Comparison of ENCODE assay signal across 9 mouse cellular contexts in genomic region chr13:109343596-109343995, GRCm38 (mm10).
DNase-seq lines count a peak whose midpoint lies in the region; ATAC-seq and TF ChIP-seq lines count a peak whose summit lies in the region.
"Had no signal": no experiment of that assay in that cellular context is flagged by ENCODE, and none has a peak within 500 bp of the region (broad histone marks: within the 10 kb centered on the region; RNA-seq: fewer than 3 reads in every experiment).

No protein-coding gene starts in this region.

- H3K27me3 ChIP-seq in forebrain, embryonic 15.5 days: no peaks in the 10 kb centered on the region
- H3K27me3 ChIP-seq in hindbrain, embryonic 11.5 days (ENCODE audit: control insufficient read depth, insufficient read depth, low read length): no peaks in the 10 kb centered on the region
- no peaks in the 10 kb centered on the region for H3K27me3 ChIP-seq in lung, embryonic 14.5 days (ENCODE audit: insufficient read depth, low read length)

- H3K4me2 ChIP-seq in forebrain, embryonic 15.5 days (replicated peaks): no peak overlapping the region
- no peak overlapping the region for H3K4me2 ChIP-seq in hindbrain, embryonic 11.5 days (replicated peaks; ENCODE audit: low read depth, low read length)
- H3K4me2 ChIP-seq in lung, embryonic 14.5 days: no peak overlapping the region

- TF ChIP-seq CTCF in lung, embryonic 14.5 days (IDR thresholded peaks at IDR 0.05; ENCODE audit: low read depth): peak; percentile 88

- WGBS in forebrain, embryonic 15.5 days: 0% methylated on average over 4 of the region's 4 CpGs
- WGBS in hindbrain, embryonic 11.5 days: 2% methylated on average over 4 of the region's 4 CpGs
- 3% methylated on average over 4 of the region's 4 CpGs for WGBS in lung, embryonic 14.5 days

- no peaks in the 10 kb centered on the region for H3K9me3 ChIP-seq in forebrain, embryonic 15.5 days
- H3K9me3 ChIP-seq in hindbrain, embryonic 11.5 days (ENCODE audit: control insufficient read depth, low read length): no peaks in the 10 kb centered on the region
- H3K9me3 ChIP-seq in lung, embryonic 14.5 days (ENCODE audit: low read depth, low read length): no peaks in the 10 kb centered on the region

- H3K4me3 ChIP-seq in forebrain, embryonic 15.5 days: no peak overlapping the region
- H3K4me3 ChIP-seq in hindbrain, embryonic 11.5 days (ENCODE audit: low read depth, low read length): no peak overlapping the region
- H3K4me3 ChIP-seq in lung, embryonic 14.5 days (ENCODE audit: low read depth, low read length): no peak overlapping the region

- DNase-seq in MN1 (ENCODE audit: low spot score): peak; percentile 91
- DNase-seq in cerebellum, adult 11 months: peak; percentile 71
- peak; percentile 88 for DNase-seq in hindbrain, embryonic 11.5 days (ENCODE audit: low spot score)
- DNase-seq in layer of hippocampus, adult 8-10 months (ENCODE audit: low spot score in 2 of 2): peak; percentile 64 to 83
- peak; percentile 93 for DNase-seq in lung, embryonic 14.5 days
- peak; percentile 23 for DNase-seq in ovary, adult 18-20 months (ENCODE audit: low spot score)
- peak; percentile 15 to 17 for DNase-seq in thymus, adult 18-20 months

- no peaks in the 10 kb centered on the region for H3K36me3 ChIP-seq in forebrain, embryonic 15.5 days
- H3K36me3 ChIP-seq in hindbrain, embryonic 11.5 days (ENCODE audit: control insufficient read depth, insufficient read depth, low read length): no peaks in the 10 kb centered on the region
- H3K36me3 ChIP-seq in lung, embryonic 14.5 days (ENCODE audit: insufficient read depth): no peaks in the 10 kb centered on the region

- no peak overlapping the region for H3K27ac ChIP-seq in forebrain, embryonic 15.5 days (replicated peaks)
- no peak overlapping the region for H3K27ac ChIP-seq in hindbrain, embryonic 11.5 days (ENCODE audit: low read depth, low read length)
- H3K27ac ChIP-seq in lung, embryonic 14.5 days (ENCODE audit: low read depth): no peak overlapping the region
- H3K27ac ChIP-seq: macrophage had no signal

- no peak overlapping the region for H3K9ac ChIP-seq in forebrain, embryonic 15.5 days (replicated peaks)
- no peak overlapping the region for H3K9ac ChIP-seq in hindbrain, embryonic 11.5 days (ENCODE audit: low read depth, low read length)
- H3K9ac ChIP-seq in lung, embryonic 14.5 days: no peak overlapping the region

- H3K4me1 ChIP-seq in forebrain, embryonic 15.5 days: peaks cover 8% of the 10 kb centered on the region; the same call in 1 of the 2 replicates
- 0 out of 2 replicates have a peak, but pooled peaks cover 2% of the 10 kb centered on the region for H3K4me1 ChIP-seq in hindbrain, embryonic 11.5 days (replicated peaks; ENCODE audit: control insufficient read depth, insufficient read depth, low read length)
- no peaks in the 10 kb centered on the region for H3K4me1 ChIP-seq in lung, embryonic 14.5 days (ENCODE audit: insufficient read depth)

- ATAC-seq in forebrain, embryonic 15.5 days (replicated peaks): peak; percentile 96
- peak; percentile 88 for ATAC-seq in hindbrain, embryonic 11.5 days (ENCODE audit: low FRiP score)
- ATAC-seq in lung, embryonic 14.5 days (ENCODE audit: insufficient read depth): peak; percentile 90

Comparison
In these comparisons a context has a peak if more than half of its experiments do, and no peak if none do; other contexts are left out.
1. DNase-seq: peak in every context shown above with its lines; median percentile 93 in lung, embryonic 14.5 days; 91 in MN1; 88 in hindbrain, embryonic 11.5 days; 74 in layer of hippocampus, adult 8-10 months; 71 in cerebellum, adult 11 months; 23 in ovary, adult 18-20 months; 16 in thymus, adult 18-20 months.